Mouse (Mus musculus) erythroid progenitor cell, adult 5-6 weeks (primary cell): ENCODE data around the gene Itga9. TPM values are rescaled to one million over a fixed set of nuclear protein-coding genes. Genes with fewer than 3 reads are reported as not detected.

Source experiments
- ATAC-seq: replicated peaks from 2 replicates; pipeline ENCODE4 v1.8.0; 2016; ENCODE audit warnings: moderate number of reproducible peaks, mild to moderate bottlenecking, moderate TSS enrichment, inconsistent platforms; ENCODE audit not compliant: poor library complexity, low FRiP score, severe bottlenecking
- total RNA-seq, 2 experiments: library from RNA; stranded (forward) in 1 of 2; stranded (reverse) in 1 of 2; fragments of 150-400 nt in 1 of 2; fragments of 186-747, 209-891 nt in 1 of 2; gene quantifications; 2 replicates each; pipeline versions ENCODE4 v1.2.3 to v1.2.4; 2015 to 2017; ENCODE audit warnings: low replicate concordance in 2 of 2

The Itga9 gene
- total RNA-seq, 2 experiments from 2014 or later, result 1.6 to 2.9 TPM

GRCm38 (mm10) chr9:118678020-118678750 lies 71.7 kb downstream of the Itga9 start:
- no peak for ATAC-seq

GRCm38 (mm10) chr9:118678759-118679158 lies 72.3 kb downstream of the Itga9 start:
- no peak for ATAC-seq

GRCm38 (mm10) chr9:118681506-118681905 lies 75.0 kb downstream of the Itga9 start:
- ATAC-seq, result no peak

GRCm38 (mm10) chr9:118682154-118682553 lies 75.7 kb downstream of the Itga9 start:
- ATAC-seq, result no peak

- no peak for ATAC-seq
Measured at GRCm38 (mm10) chr9:118683507-118683906, 77.0 kb downstream of the Itga9 start.

- ATAC-seq, result no peak
Measured at GRCm38 (mm10) chr9:118684343-118684742, 77.9 kb downstream of the Itga9 start.

GRCm38 (mm10) chr9:118686166-118686961 lies 79.9 kb downstream of the Itga9 start:
- ATAC-seq, result peak; percentile 52; the same call in 1 of the 2 replicates

GRCm38 (mm10) chr9:118688248-118688647 lies 81.8 kb downstream of the Itga9 start:
- ATAC-seq, result no peak

- no peak for ATAC-seq
Measured at GRCm38 (mm10) chr9:118688921-118689451, 82.5 kb downstream of the Itga9 start.

- ATAC-seq, result no peak
Measured at GRCm38 (mm10) chr9:118693256-118693655, 86.8 kb downstream of the Itga9 start.

- no peak for ATAC-seq
Measured at GRCm38 (mm10) chr9:118694420-118694825, 87.9 kb downstream of the Itga9 start.

GRCm38 (mm10) chr9:118698191-118698590 lies 91.7 kb downstream of the Itga9 start:
- no peak for ATAC-seq

- ATAC-seq, result no peak
Measured at GRCm38 (mm10) chr9:118699716-118700115, 93.2 kb downstream of the Itga9 start.

- no peak for ATAC-seq
Measured at GRCm38 (mm10) chr9:118700889-118701288, 94.4 kb downstream of the Itga9 start.

GRCm38 (mm10) chr9:118701791-118702190 lies 95.3 kb downstream of the Itga9 start:
- no peak for ATAC-seq

GRCm38 (mm10) chr9:118703146-118703545 lies 96.7 kb downstream of the Itga9 start:
- ATAC-seq, result no peak

GRCm38 (mm10) chr9:118705381-118706074 lies 99.0 kb downstream of the Itga9 start:
- no peak for ATAC-seq

- no peak for ATAC-seq
Measured at GRCm38 (mm10) chr9:118706176-118706975, 99.9 kb downstream of the Itga9 start.

GRCm38 (mm10) chr9:118710625-118711024 lies 104.1 kb downstream of the Itga9 start:
- no peak for ATAC-seq
